Mouse (Mus musculus) embryo, embryonic 11 days (tissue): ENCODE measurements around the gene Fbn1.

Source experiments
- DNase-seq: peaks from one replicate; pipeline ENCODE4 v3.0.0-alpha.2; 2015

Fbn1 gene

GRCm38 (mm10) chr2:125452369-125453097 is 55.3 kb downstream of the Fbn1 start:
- no peak for DNase-seq

DNA sequence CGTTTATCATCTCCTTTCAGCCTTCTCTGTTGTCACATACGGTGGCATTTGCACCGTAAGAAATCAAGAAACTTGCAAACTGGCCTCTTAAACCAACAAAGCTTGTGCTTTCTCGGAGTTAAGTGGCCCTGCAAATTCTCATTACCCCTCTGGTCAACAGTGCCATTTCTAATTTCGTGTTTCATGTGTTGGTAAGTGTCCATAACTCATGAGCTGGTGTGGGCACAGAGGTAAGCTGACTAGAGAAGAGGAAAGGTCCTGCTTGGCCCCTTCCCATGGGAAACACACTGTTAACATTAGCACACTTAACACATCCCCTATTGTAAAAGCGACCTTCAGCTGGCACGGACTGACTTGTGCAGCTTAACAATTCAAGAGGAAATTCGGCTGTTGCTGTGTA is 58.4 kb downstream of the Fbn1 start:
- DNase-seq, result no peak

DNA sequence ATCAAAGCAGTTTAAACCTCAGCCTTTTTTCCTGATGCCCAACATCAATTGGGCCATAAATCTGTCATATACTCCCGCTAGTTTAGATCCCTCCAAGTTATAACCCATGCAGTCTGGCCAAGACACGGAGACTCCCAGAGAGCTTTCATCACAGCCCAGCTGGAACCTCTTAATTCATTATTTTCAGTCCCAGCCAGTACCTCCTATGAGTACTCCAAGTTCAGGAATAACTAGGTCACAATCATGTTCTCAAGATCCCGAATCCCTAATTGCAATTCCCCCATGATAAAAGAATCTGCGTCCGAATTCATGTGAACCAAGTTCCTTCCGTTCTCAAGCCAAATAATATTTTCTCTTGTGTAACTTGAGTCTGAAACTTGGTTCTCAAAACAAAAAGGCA is 58.9 kb downstream of the Fbn1 start:
- peak; percentile 21 for DNase-seq

- no peak for DNase-seq
Measured at GRCm38 (mm10) chr2:125447274-125447898, 60.4 kb downstream of the Fbn1 start.

- no peak for DNase-seq
Measured at GRCm38 (mm10) chr2:125438381-125438780, 69.4 kb downstream of the Fbn1 start.

GRCm38 (mm10) chr2:125436240-125436639 is 71.6 kb downstream of the Fbn1 start:
- peak; percentile 73 for DNase-seq

DNA sequence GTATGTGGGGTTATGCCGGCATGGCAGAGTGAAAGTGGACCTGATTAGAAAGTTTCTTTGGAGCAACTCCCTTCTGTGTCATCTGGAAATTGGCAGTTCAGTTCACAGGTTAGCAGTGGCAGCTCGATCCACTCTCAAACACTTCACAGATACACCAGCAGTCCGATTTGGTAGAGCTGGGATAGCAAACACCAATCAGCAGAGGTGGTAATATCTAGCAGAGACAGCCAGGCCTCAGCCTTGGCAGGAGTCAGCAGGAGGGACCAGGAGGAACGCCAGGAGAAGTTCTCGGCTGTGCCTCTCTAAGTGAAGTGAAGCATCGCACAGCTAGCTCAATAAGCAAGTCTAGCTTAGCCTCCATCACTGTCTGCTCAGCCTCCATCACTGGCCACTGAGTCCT is 74.3 kb downstream of the Fbn1 start:
- no peak for DNase-seq

DNA sequence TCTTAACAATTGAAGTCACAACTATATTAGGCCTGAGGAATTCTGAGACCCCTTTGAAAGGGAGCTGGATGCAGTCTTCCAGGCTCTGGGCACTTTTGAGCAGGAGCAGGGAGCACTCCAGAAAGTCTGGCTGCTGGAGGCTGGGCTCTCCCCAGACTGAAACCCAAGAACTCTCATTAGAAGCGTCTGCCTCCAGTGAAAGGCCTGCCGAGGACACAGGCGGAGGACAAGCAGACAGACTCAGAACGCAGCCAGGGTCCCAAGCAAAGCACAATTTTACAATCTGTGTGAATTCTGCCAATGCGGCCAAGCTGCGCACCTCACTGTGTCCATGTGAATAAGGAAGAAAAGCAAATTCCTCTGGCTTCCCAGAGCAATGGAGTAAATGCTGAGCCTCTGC is 76.3 kb downstream of the Fbn1 start:
- DNase-seq, result peak; percentile 28

DNA sequence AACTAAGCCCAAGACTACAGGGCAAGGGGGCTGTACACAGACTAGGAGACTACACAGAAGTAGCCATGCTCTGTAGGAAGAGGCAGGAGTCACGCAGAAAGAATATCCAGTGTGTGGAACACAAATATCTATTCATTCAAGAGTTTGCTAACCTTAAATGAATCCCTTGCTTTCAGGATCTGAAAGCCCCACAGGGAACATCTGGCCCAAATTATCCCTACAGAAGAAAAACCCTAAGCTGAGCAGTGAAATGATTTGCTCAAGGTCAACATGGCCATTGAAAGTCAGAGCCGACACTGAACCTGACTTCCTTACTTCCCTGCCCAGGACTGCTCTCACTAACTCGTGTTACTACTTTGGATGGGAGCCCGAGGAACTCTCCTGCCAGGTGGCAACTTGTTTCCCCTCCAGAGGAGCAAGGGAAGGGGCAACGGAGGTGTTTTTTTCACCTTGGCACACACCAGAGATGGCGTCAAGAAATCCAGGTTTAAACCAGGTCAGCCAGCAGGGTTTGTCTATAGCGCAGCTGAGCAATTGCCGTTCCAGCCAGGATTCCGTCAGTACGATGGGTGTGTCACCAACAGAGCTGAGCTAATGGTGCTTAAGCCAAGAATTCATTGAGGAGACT is 78.9 kb downstream of the Fbn1 start:
- DNase-seq, result peak; percentile 51

- no peak for DNase-seq
Measured at GRCm38 (mm10) chr2:125420604-125421003, 87.2 kb downstream of the Fbn1 start.

GRCm38 (mm10) chr2:125419681-125420080 is 88.1 kb downstream of the Fbn1 start:
- DNase-seq, result no peak

DNA sequence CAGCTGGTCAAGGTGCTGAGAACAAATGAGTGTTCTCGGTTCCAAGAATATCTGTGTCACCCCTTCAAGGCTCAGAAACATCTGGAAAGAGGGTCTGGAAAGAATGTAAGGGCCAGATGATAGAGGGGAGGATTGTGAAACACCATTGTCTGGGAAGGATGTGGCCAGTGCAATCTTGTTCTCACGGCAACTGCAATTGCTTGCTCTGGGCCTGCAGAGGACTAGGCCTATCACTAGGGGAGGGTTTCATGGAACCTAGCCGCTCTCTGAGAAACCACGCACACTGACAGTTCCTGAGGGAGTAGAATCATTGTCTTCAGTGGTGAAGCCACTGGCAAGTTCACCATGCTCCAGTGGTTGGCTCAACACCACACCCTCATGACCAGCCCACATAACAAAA is 89.2 kb downstream of the Fbn1 start:
- no peak for DNase-seq

DNA sequence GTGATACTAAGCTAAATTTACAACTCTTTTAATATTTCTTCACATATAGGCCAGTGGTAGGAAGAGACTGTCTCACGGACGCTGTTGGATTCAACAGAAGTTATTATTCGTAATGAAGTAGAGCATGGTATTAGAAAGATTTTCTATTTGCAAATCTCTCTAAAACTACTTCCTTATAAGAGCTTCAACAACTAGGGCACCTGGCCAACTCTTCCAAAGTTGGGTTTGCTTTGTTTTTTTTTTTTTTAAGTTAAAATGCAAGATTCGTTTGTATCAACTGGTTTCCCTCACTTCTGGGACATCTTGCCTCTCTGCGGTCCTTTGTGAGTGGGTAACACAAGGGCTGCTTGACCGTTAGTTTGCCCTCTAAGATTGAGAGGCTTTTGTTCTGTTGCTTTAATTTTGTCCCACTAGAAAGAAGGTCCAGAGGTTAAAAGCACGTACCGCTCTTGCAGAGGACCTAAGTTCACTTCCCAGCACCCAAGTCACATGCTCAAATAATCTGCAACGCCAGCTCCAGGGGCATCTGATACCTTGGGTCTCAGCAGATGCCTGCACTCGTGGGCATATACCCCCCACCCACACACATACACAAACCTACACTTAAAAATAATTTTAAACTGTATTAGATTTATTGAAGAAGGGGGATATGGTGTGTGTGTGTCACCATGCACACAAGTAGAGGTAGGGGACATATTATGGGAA is 91.1 kb downstream of the Fbn1 start:
- no peak for DNase-seq

- DNase-seq, result no peak
Measured at GRCm38 (mm10) chr2:125412351-125412750, 95.4 kb downstream of the Fbn1 start.

DNA sequence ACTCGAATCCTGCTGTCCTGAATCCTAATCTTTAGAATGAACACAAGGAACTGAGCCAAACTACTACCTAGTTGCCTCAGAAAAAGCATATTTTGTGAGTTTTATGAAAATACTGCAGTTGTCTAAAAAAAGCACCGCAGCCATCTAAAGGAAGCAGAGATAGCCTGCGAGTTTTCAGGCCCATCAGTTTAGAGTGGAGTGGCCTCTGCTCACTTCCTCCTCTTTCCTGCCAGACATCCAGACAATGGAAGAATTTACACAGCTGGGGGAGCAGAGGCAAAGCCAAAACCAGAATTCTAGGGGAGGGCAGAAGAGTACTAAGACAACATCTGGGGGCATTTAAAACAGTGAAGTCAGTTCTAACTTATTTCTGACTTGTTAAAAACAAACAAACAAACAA is 96.0 kb downstream of the Fbn1 start:
- DNase-seq, result no peak

GRCm38 (mm10) chr2:125404509-125405105 is 103.2 kb downstream of the Fbn1 start:
- no peak for DNase-seq

- no peak for DNase-seq
Measured at GRCm38 (mm10) chr2:125402276-125402675, 105.5 kb downstream of the Fbn1 start.

- DNase-seq, result no peak
Measured at GRCm38 (mm10) chr2:125400121-125400520, 107.7 kb downstream of the Fbn1 start.

DNA sequence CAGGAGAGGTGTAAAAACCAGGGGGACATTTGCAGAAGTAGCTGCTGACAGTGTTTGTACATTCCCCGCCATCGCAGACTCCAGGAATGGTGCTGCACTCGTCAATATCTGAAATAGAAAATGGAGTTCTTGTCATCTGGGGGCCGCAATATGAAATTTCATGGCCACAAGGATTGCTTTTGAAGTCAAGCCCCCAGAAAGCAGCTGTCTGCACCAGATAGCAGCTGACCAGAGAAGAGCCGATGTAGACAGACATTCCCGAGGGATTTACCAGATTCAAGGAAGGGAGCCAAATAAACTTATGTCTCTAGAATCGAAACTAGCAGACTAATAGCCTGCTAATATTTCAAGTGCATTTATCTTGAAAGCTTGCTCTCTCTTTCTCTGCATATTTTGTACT is 110.0 kb downstream of the Fbn1 start:
- DNase-seq, result no peak

GRCm38 (mm10) chr2:125394428-125395101 is 113.2 kb downstream of the Fbn1 start:
- DNase-seq, result no peak

GRCm38 (mm10) chr2:125391582-125391981 is 116.2 kb downstream of the Fbn1 start:
- no peak for DNase-seq

DNA sequence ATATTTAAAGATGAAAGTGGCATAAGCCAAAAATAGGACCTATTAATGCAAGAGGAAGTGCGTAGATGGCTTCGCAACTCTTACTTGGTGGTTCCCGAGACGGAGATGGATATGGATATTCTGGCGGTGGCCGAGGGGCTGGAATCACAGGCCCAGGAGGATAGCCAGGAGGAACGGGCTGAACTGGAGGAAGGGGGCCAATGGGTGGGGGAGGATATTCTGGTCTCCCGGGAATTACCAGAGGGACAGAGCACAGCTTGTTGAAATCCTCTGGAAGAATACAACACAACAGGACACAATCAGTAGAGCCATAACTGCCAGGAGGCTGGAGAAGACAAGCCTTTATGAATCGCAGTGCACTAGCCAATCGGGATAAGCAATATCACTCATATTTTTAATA is 118.0 kb downstream of the Fbn1 start:
- no peak for DNase-seq
